Mouse (Mus musculus): ENCODE measurements around the gene Sumo3. TPM values are rescaled to one million over a fixed set of nuclear protein-coding genes. Genes with fewer than 3 reads are reported as not detected.
A peak's percentile ranks its signal among the peaks of the same experiment; 100 is the strongest.

Gene Sumo3
- polyA plus RNA-seq, 1 experiment from 2014 or later = 313 TPM

DNA sequence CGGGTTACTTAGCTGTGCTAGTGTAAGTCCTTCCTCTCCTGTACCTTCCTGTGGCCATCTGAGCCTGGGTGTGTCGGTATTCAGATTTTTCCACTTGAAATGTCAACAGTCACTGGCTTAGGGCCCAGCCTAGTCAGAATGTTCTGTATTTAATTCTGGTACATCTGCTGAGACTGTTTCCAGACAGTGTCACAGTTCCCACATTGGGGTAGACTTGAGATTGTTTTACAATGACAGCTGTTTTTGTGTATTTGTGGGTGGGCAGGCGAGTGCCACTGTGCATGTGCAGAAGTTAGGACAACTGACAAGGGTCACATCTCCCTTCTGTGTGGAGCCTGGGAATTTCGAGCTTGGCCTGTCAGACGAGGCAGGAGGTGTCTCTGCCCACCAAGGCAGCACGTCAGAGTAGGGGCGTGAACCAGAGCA, 18.7 kb downstream of the Sumo3 start:
- ATAC-seq (replicated peaks; ENCODE audit: low FRiP score, low read depth) (no peak), DNase-seq (ENCODE audit: low spot score) (peak; percentile 22)
- WGBS = 53% methylated on average over 7 of the region's 7 CpGs
- Histone ChIP-seq H3K4me3 (replicated peaks; ENCODE audit: low read depth, low read length) (no peak overlapping the region), H3K36me3 (ENCODE audit: insufficient read depth, low read length) (no peaks in the 10 kb centered on the region), H3K4me1 (replicated peaks; ENCODE audit: insufficient read depth, low read length) (peaks cover 5% of the 10 kb centered on the region; the same call in 1 of the 2 replicates), H3K27ac (0 out of 2 replicates have a peak overlapping the region, but pooled peaks have one; percentile 31), H3K9me3 (replicated peaks; ENCODE audit: low read length) (no peaks in the 10 kb centered on the region), H3K27me3 (ENCODE audit: insufficient read depth, low read length) (no peaks in the 10 kb centered on the region), H3K9ac (ENCODE audit: low read depth, low read length) (no peak overlapping the region), H3K4me2 (ENCODE audit: low read length) (no peak overlapping the region)
- TF ChIP-seq CTCF (IDR thresholded peaks at IDR 0.05; ENCODE audit: low read depth) = no peak

DNA sequence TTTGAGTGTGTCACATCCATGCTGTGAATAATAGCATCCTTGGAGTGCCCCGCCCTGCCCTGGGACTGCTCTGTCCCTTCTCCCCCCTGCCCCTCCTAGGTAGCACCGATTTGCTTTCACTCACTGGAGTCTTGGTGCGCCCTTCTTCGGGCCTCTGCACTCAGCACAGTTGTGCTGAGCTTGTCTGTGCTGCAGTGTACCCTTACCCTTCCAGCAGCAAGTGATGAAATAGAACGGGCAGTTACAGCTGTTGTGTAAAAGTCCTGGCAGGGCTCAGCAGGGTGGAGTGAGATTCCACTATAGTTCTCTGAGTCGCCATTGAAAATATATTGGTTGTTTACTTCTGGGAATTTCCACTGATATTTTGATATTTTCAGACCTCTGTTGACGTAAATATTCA, 20.1 kb downstream of the Sumo3 start:
- DNase-seq (ENCODE audit: low spot score) (no peak), ATAC-seq (replicated peaks; ENCODE audit: low FRiP score, low read depth) (no peak)
- Histone ChIP-seq H3K27me3 (ENCODE audit: insufficient read depth, low read length) (no peaks in the 10 kb centered on the region), H3K27ac (no peak overlapping the region), H3K4me2 (ENCODE audit: low read length) (no peak overlapping the region), H3K9ac (ENCODE audit: low read depth, low read length) (no peak overlapping the region), H3K9me3 (replicated peaks; ENCODE audit: low read length) (no peaks in the 10 kb centered on the region), H3K36me3 (ENCODE audit: insufficient read depth, low read length) (no peaks in the 10 kb centered on the region; the same call in 1 of the 2 replicates), H3K4me3 (replicated peaks; ENCODE audit: low read depth, low read length) (no peak overlapping the region), H3K4me1 (replicated peaks; ENCODE audit: insufficient read depth, low read length) (peaks cover 5% of the 10 kb centered on the region; the same call in 1 of the 2 replicates)
- 78% methylated on average over 7 of the region's 7 CpGs for WGBS
- no peak for TF ChIP-seq CTCF (IDR thresholded peaks at IDR 0.05; ENCODE audit: low read depth)

- peaks cover 5% of the 10 kb centered on the region; the same call in 1 of the 2 replicates for H3K4me1 ChIP-seq (replicated peaks; ENCODE audit: insufficient read depth, low read length)
- H3K4me3 ChIP-seq (replicated peaks; ENCODE audit: low read depth, low read length) = no peak overlapping the region
- 51% methylated on average over 7 of the region's 7 CpGs for WGBS
- no peak overlapping the region for H3K4me2 ChIP-seq (ENCODE audit: low read length)
- no peak overlapping the region for H3K27ac ChIP-seq
- peaks cover 5% of the 10 kb centered on the region for H3K36me3 ChIP-seq (ENCODE audit: insufficient read depth, low read length)
- no peaks in the 10 kb centered on the region for H3K27me3 ChIP-seq (ENCODE audit: insufficient read depth, low read length)
- no peak for TF ChIP-seq CTCF (IDR thresholded peaks at IDR 0.05; ENCODE audit: low read depth)
- no peaks in the 10 kb centered on the region for H3K9me3 ChIP-seq (replicated peaks; ENCODE audit: low read length)
- ATAC-seq (replicated peaks; ENCODE audit: low FRiP score, low read depth) (no peak), DNase-seq (ENCODE audit: low spot score) (no peak)
- no peak overlapping the region for H3K9ac ChIP-seq (ENCODE audit: low read depth, low read length)
These were observed 20.7 kb downstream of the Sumo3 start for GRCm38 (mm10) chr10:77626591-77626990.

DNA sequence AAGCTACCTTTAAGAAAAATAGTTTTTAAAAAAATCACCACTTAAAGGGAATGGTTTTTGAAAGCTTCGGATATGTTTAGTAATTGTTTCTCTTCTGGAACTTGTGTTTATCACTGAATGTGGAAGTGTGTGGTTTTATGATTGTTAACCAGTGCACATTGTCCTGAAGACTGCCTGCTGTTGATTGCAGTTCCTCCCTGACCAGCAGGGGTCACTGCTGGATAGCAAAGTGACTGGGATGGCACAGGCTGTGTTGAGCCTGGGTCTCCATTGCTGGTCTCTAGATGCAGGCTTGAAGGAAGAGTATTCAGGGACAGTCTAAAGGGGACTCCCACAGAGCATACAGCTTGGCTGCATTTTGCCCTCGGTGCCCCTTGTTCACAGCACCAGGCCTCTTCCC, 21.6 kb downstream of the Sumo3 start:
- peak; percentile 50 for ATAC-seq (replicated peaks; ENCODE audit: low FRiP score, low read depth)
- H3K36me3 ChIP-seq (ENCODE audit: insufficient read depth, low read length) = peaks cover 7% of the 10 kb centered on the region
- no peak overlapping the region for H3K9ac ChIP-seq (ENCODE audit: low read depth, low read length)
- peak; percentile 95 for TF ChIP-seq CTCF (IDR thresholded peaks at IDR 0.05; ENCODE audit: low read depth)
- H3K4me1 ChIP-seq (replicated peaks; ENCODE audit: insufficient read depth, low read length) = peaks cover 5% of the 10 kb centered on the region; the same call in 1 of the 2 replicates
- no peaks in the 10 kb centered on the region for H3K9me3 ChIP-seq (replicated peaks; ENCODE audit: low read length)
- H3K27ac ChIP-seq = no peak overlapping the region
- peak; percentile 80 for DNase-seq (ENCODE audit: low spot score)
- H3K27me3 ChIP-seq (ENCODE audit: insufficient read depth, low read length) = no peaks in the 10 kb centered on the region
- WGBS = 53% methylated on average over 2 of the region's 2 CpGs
- no peak overlapping the region for H3K4me2 ChIP-seq (ENCODE audit: low read length)
- H3K4me3 ChIP-seq (replicated peaks; ENCODE audit: low read depth, low read length) = no peak overlapping the region

DNA sequence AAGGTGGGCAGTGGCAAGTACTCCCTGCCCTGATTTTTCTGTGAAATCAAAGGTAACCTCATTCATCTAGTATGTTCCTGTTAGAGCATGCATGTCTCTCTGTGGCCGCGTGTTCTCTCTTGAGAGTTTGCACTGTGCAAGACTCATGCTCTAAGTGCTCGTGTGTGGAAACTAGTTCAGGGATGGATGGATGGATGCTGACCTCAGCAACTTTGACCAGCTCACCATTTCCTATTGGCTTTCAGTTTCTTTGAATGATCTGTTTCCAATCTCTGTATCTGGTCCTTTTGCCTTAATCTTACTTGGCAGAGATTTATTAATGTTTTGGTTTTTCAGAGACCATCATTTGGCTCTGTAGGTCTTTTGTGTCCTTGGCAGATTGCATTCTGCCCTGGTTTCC, 23.3 kb downstream of the Sumo3 start:
- Histone ChIP-seq H3K4me3 (replicated peaks; ENCODE audit: low read depth, low read length) (no peak overlapping the region), H3K4me1 (replicated peaks; ENCODE audit: insufficient read depth, low read length) (no peaks in the 10 kb centered on the region; the same call in 1 of the 2 replicates), H3K4me2 (ENCODE audit: low read length) (no peak overlapping the region), H3K9ac (ENCODE audit: low read depth, low read length) (no peak overlapping the region), H3K27me3 (ENCODE audit: insufficient read depth, low read length) (no peaks in the 10 kb centered on the region), H3K36me3 (ENCODE audit: insufficient read depth, low read length) (peaks cover 8% of the 10 kb centered on the region), H3K27ac (no peak overlapping the region), H3K9me3 (replicated peaks; ENCODE audit: low read length) (no peaks in the 10 kb centered on the region)
- 82% methylated on average over 3 of the region's 3 CpGs for WGBS
- ATAC-seq (replicated peaks; ENCODE audit: low FRiP score, low read depth) (no peak), DNase-seq (ENCODE audit: low spot score) (no peak)
- TF ChIP-seq CTCF (IDR thresholded peaks at IDR 0.05; ENCODE audit: low read depth) = no peak

DNA sequence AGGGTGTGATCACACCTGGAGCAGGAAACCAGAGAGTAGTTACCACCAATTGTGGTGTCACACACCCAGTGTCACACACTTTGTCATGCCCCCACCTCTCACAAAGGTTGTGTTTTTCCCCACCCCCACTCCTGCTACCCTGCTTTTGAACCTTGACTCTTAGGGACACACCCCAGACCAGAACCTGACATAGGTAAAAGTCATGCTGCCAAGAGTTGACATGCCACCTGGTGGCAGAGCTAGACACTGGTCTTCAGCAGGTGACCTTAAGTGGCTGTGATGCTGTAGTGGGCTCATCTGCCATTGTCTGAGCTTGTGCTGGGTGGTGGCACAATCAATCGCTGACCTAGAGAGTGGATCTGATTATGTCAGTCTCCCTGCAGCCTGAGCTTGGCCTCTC, 24.1 kb downstream of the Sumo3 start:
- WGBS = 95% methylated on average over 1 of the region's 1 CpGs
- Histone ChIP-seq H3K9ac (ENCODE audit: low read depth, low read length) (no peak overlapping the region), H3K4me3 (replicated peaks; ENCODE audit: low read depth, low read length) (no peak overlapping the region), H3K4me2 (ENCODE audit: low read length) (no peak overlapping the region), H3K9me3 (replicated peaks; ENCODE audit: low read length) (no peaks in the 10 kb centered on the region), H3K27me3 (ENCODE audit: insufficient read depth, low read length) (no peaks in the 10 kb centered on the region), H3K36me3 (ENCODE audit: insufficient read depth, low read length) (peaks cover 11% of the 10 kb centered on the region), H3K27ac (no peak overlapping the region), H3K4me1 (replicated peaks; ENCODE audit: insufficient read depth, low read length) (no peaks in the 10 kb centered on the region)
- no peak for DNase-seq (ENCODE audit: low spot score)
- no peak for ATAC-seq (replicated peaks; ENCODE audit: low FRiP score, low read depth)
- TF ChIP-seq CTCF (IDR thresholded peaks at IDR 0.05; ENCODE audit: low read depth) = peak; percentile 56

- Histone ChIP-seq H3K4me1 (replicated peaks; ENCODE audit: insufficient read depth, low read length) (no peaks in the 10 kb centered on the region), H3K4me2 (ENCODE audit: low read length) (no peak overlapping the region), H3K4me3 (replicated peaks; ENCODE audit: low read depth, low read length) (no peak overlapping the region), H3K9me3 (replicated peaks; ENCODE audit: low read length) (no peaks in the 10 kb centered on the region), H3K27ac (no peak overlapping the region), H3K9ac (ENCODE audit: low read depth, low read length) (no peak overlapping the region), H3K27me3 (ENCODE audit: insufficient read depth, low read length) (no peaks in the 10 kb centered on the region), H3K36me3 (ENCODE audit: insufficient read depth, low read length) (peaks cover 28% of the 10 kb centered on the region)
- no peak for TF ChIP-seq CTCF (IDR thresholded peaks at IDR 0.05; ENCODE audit: low read depth)
- no peak for ATAC-seq (replicated peaks; ENCODE audit: low FRiP score, low read depth)
- 67% methylated on average over 6 of the region's 6 CpGs for WGBS
- DNase-seq (ENCODE audit: low spot score) = no peak
These were observed 28.1 kb downstream of the Sumo3 start for GRCm38 (mm10) chr10:77634016-77634415.

Measured in kidney, postnatal 0 days (tissue).